Mouse (Mus musculus) splenic B cell, adult 2 months (primary cell): ENCODE measurements around the gene Orai3.
A peak's percentile ranks its signal among the peaks of the same experiment; 100 is the strongest.

ENCODE experiments used
- DNase-seq: peaks from one replicate; pipeline ENCODE4 v3.0.0-alpha.2; 2011; ENCODE audit warnings: low read depth, low spot score
- H3K27me3 ChIP-seq: 2 replicates; pipeline ENCODE4 v1.6.1; 2012; ENCODE audit warnings: mild to moderate bottlenecking, low read length, moderate library complexity, mixed read lengths; ENCODE audit not compliant: control insufficient read depth, poor library complexity, insufficient read depth, severe bottlenecking
- H3K36me3 ChIP-seq: 2 replicates; pipeline ENCODE4 v1.6.1; 2012; ENCODE audit warnings: mild to moderate bottlenecking, low read length, moderate library complexity, mixed read lengths; ENCODE audit not compliant: control insufficient read depth, poor library complexity, insufficient read depth, severe bottlenecking

Orai3 gene

GRCm38 (mm10) chr7:127800435-127801009, 30.9 kb downstream of the Orai3 start, which contains the start of gene Hsd3b7:
Gene Hsd3b7 (plus strand): TSS chr7:127800604.
- DNase-seq: peak; percentile 78
- Histone ChIP-seq H3K27me3 (no peaks in the 10 kb centered on the region), H3K36me3 (peaks cover 8% of the 10 kb centered on the region)

GRCm38 (mm10) chr7:127801010-127801621, 31.5 kb downstream of the Orai3 start:
- peaks cover 3% of the 10 kb centered on the region for H3K36me3 ChIP-seq
- H3K27me3 ChIP-seq: no peaks in the 10 kb centered on the region
- DNase-seq: no peak

DNA sequence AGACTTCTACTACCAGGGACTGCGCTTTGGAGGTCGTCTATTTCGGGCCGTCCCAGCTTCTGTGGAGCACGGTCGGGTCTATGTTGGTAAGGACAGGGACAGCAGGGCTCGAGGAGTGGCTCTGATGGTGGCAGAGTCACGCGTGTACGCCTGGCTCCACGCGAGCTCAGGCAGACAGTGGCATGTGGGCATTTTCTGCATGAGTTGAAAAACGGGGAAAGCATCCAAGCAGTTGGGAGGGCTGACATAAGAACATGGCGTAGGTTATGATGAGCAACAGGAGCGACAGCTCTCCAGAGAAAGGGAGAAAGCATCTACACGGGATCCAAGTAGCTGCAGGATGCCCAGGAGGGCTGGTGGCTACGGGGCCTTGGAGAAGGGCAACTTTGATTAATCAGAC, 32.7 kb downstream of the Orai3 start:
- DNase-seq: no peak
- no peaks in the 10 kb centered on the region for H3K27me3 ChIP-seq
- H3K36me3 ChIP-seq: peaks cover 2% of the 10 kb centered on the region; the same call in 1 of the 2 replicates

- no peaks in the 10 kb centered on the region for H3K36me3 ChIP-seq
- H3K27me3 ChIP-seq: no peaks in the 10 kb centered on the region
- DNase-seq: no peak
Observed at GRCm38 (mm10) chr7:127808821-127809220, 39.2 kb downstream of the Orai3 start.

- DNase-seq: no peak
- Histone ChIP-seq H3K36me3 (no peaks in the 10 kb centered on the region), H3K27me3 (no peaks in the 10 kb centered on the region)
Observed at GRCm38 (mm10) chr7:127809846-127810245, 40.2 kb downstream of the Orai3 start.

DNA sequence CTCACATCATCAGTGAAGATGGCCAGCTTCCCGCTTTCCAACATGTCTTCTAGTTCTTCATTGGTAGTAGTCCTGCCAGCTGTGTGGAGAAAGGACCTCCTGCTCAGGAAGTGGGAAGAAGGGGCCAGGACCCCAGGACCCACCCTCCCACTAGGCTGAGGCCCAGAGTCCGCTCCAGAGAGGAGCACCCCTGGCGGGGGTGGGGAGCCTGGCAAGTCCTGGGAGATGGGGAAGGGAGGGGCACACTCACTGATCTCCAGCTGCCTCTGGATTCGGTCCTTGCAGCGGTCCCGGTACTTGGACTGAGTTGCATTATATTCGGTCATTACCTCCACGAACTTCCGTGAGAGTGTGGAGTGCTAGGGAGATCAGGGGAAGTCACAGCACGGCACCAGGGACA, 41.0 kb downstream of the Orai3 start:
- DNase-seq: no peak

GRCm38 (mm10) chr7:127811240-127811639, 41.6 kb downstream of the Orai3 start:
- no peaks in the 10 kb centered on the region for H3K27me3 ChIP-seq
- no peak for DNase-seq
- no peaks in the 10 kb centered on the region for H3K36me3 ChIP-seq

More for the DNA sequence above, 41.0 kb downstream of the Orai3 start:
- no peaks in the 10 kb centered on the region for H3K27me3 ChIP-seq
- no peaks in the 10 kb centered on the region for H3K36me3 ChIP-seq

DNA sequence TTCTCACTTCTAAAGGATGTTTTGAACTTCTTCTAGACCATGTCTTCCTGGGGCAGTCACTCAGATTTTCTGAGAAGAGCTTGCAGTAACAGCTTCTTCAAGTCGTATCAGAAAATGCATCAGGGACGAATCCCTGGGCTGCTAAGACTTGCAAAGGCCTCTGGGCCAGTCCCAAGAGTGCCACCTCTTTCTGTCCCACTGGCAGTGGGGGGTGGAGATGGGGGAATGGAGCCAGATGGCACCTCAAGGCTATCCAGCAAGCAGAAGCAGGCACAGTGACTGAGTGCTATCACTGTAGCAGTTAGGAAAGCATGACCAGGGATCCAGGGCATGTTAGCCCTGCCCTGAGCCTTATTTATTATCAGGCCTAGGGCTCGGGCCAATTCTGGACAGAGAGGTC, 42.7 kb downstream of the Orai3 start:
- Histone ChIP-seq H3K36me3 (no peaks in the 10 kb centered on the region), H3K27me3 (no peaks in the 10 kb centered on the region)

DNA sequence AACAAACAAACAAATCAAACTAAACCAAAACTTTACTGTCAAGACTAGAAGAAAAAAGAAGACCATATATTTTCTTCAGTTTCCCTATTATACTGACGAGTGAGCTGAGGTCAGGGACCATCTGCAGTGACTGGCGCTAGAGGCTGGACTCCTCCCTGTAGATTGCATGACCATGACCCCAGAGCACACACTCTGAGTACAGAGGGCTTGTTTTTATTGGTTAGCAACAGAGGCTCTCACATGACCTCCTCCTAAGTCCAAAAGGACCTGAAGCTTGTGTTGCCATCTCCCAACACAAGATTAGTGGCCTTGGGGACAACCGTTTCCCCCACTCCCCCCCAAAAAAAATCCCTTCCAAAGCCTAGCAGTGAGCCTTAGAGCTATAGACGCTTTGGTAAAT, 44.2 kb downstream of the Orai3 start:
- Histone ChIP-seq H3K27me3 (no peaks in the 10 kb centered on the region), H3K36me3 (no peaks in the 10 kb centered on the region)
- no peak for DNase-seq

More for the DNA sequence above, 42.7 kb downstream of the Orai3 start:
- DNase-seq: no peak

DNA sequence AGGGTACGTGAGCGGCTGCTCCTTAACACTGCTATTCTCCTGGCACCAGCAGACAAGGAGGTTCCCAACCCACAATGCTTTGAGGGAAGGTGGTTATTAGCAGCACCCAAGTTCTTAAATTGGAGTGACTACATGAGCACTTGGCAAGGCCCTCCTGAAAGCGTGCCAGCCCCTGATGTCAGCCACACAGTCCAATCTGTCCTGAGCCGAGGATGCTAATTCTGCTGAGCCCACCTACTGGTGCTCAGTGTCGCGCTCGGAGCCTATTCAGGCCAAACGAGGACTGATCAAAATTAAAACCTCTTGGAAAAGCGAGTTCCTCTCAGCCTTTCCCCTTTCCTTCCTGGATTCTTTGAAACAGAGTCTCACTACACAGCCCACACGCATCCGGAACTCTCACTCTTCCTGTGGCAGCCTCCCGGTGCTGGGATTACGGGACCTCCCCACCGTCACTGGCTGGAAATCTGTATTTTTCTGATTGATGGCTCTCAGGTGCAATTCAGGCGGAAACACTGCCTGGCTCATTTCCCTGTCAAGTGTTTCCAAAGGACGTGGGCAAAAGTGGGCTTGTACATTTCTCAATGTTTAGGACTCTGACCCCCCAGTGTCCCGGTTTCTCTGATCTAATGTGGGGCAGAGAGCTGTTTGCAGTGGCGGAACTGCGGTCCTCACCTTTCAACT, 44.8 kb downstream of the Orai3 start:
- Histone ChIP-seq H3K27me3 (no peaks in the 10 kb centered on the region), H3K36me3 (no peaks in the 10 kb centered on the region)
- no peak for DNase-seq

DNA sequence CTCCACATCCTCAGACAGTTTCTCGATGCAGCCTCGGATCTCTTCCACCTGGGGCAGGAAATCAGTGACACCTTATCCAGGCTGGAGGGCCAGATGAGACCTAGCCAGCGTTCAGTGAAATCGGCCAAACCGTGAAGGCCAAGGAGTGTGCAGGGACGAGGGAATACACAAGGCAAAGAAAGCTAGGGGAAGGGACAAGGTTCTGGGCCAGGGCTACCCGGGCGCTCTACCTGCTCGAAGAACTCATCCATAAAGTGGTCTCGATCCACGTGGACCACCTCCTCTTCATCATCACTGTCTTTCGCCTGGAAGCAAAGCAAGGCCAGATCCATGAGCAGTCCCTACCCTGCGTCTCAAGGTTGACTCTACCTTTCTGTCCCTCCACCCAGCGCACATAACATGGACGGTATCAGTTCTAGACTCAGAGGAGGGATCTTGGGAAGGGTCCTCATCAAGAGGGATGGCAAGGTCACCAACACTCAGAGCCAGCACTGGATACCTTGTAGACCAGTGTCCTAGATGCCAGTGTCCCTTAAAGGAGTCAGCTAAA, 45.6 kb downstream of the Orai3 start:
- Histone ChIP-seq H3K27me3 (no peaks in the 10 kb centered on the region), H3K36me3 (no peaks in the 10 kb centered on the region)
- no peak for DNase-seq

DNA sequence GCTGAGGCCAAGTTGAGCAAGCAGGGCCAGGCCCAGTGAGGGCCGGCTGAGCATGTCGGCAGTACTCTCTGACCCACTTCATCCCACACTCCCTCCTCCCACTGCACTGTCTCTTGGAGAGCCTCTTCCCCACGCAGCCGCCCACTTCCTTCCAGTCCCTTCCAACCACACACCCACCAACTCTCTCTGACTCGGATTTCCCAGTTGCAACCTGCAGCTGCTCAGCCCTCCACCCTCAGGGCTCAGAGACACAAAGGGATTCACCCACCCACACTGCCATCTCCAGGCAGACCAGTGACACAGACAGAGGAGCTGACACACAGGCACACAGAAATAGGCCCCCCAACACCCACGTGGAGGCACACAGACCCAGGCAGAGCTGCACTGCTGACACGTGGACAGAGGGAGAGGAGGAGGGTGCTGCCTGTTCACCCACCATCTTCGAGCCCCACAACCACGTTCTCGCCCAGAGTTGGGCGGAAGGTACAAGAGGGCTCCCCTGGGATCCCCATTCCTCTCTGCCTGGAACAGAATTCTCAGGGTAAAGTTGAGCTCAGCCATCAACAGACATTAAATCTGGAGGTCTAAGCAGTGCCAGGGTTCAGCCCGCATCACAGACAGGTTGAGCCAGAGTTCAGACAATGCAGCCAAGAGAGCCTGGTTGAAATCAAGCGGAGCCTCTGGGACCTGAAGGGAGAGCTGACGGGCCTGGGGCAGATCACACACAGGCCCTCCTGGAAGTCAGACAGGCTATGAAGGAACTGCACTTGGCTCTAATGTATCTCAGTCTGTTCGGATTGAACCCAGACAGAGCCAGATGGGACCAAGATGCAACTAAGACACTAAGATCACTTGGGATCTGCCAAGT, 46.6 kb downstream of the Orai3 start:
- no peak for DNase-seq
- no peaks in the 10 kb centered on the region for H3K36me3 ChIP-seq
- H3K27me3 ChIP-seq: no peaks in the 10 kb centered on the region

DNA sequence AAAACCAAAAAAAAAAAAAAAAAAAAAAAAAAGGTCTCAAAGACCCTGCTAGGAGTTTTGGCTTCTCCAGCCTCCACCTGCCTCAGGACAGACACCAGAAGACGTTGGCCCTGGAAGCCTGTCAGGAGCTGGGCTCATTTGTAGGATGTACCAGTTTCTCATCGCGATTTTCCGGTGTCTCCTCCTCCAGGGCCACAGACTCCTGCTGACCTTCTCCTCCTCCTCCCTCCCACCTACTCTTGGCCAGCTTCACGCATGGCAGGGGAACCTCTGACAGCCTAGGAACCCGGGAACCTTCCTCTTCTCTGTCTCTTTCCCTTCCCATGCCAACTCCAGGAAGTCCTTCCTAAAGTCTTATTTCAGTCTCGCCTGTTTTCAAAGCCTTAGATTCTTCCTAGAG, 47.4 kb downstream of the Orai3 start:
- no peaks in the 10 kb centered on the region for H3K36me3 ChIP-seq
- no peaks in the 10 kb centered on the region for H3K27me3 ChIP-seq
- DNase-seq: no peak

- no peaks in the 10 kb centered on the region for H3K36me3 ChIP-seq
- no peaks in the 10 kb centered on the region for H3K27me3 ChIP-seq
- DNase-seq: no peak
Observed at GRCm38 (mm10) chr7:127817776-127818175, 48.2 kb downstream of the Orai3 start.
